Mouse (Mus musculus): Measurements from ENCODE around the gene Btbd18. TPM values are rescaled to one million over a fixed set of nuclear protein-coding genes. Genes with fewer than 3 reads are reported as not detected.

The Btbd18 gene
- total and polyA plus RNA-seq, 2 experiments from 2014 or later: 0.35 TPM; not detected in 1

DNA sequence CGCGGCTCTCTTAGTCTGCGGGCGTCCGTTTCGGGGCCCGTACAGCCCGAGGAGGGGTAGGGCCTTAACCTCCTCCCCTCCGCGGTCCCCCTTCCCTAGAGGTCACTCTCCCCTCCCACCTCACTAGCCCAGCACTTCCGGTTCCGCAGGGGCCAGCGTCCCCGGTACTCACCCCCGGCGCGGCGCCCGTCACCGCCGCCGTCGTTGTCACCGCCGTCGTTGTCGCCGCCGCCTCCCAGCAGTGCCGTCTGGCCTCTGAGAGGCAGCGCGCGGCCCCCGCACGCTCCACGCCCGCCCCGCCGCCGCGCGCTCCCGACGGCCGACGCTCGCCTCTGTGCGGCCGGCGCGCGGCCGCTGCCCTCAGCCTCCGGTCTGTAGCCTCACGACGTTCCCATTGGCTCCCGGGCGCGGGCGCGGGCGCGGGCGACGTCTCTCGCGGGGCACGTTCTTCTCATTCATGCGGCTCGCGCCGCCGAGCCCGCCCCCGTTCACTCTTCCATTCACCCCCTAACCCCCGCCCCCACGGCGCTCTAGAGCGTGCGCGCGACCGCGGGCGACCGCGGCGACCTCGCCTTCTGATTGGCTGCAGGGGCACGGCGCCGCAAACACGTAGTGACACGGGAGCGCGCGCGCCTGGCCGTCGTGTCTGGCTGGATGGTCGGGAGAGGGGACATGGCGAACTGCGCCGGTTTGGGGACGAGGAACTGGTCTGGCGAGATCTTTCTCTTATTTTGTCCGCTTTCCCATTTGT is 56.1 kb downstream of the Btbd18 start, which contains the start of gene Zdhhc5:
Gene Zdhhc5, minus strand, starts transcription at position 370 of the 751 bp plus-strand sequence.
- WGBS: under 1% methylated on average over 96 of the region's 107 CpGs
- H3K4me1 ChIP-seq (ENCODE audit: insufficient read depth, low read length): 0 out of 2 replicates have a peak, but pooled peaks cover 6% of the 10 kb centered on the region
- ATAC-seq (ENCODE audit: low FRiP score) (peak; percentile 96), DNase-seq (ENCODE audit: low spot score) (peak; percentile 99)
- H3K27me3 ChIP-seq (ENCODE audit: insufficient read depth, low read length): no peaks in the 10 kb centered on the region
- TF ChIP-seq CTCF (IDR thresholded peaks at IDR 0.05): no peak
- H3K9ac ChIP-seq (replicated peaks; ENCODE audit: low read length, poor library complexity, severe bottlenecking): peak within 1 kb of the TSS; percentile 73
- no peaks in the 10 kb centered on the region for H3K9me3 ChIP-seq (ENCODE audit: low read length)
- H3K36me3 ChIP-seq (ENCODE audit: insufficient read depth, low read length): 0 out of 2 replicates have a peak, but pooled peaks cover 11% of the 10 kb centered on the region
- H3K27ac ChIP-seq (ENCODE audit: low read depth, low read length): peak within 1 kb of the TSS; percentile 91
- peak within 1 kb of the TSS; percentile 62 for H3K4me3 ChIP-seq (ENCODE audit: low read depth, low read length)
- peak within 1 kb of the TSS; percentile 68 for H3K4me2 ChIP-seq (ENCODE audit: low read depth, low read length, poor library complexity, severe bottlenecking)

DNA sequence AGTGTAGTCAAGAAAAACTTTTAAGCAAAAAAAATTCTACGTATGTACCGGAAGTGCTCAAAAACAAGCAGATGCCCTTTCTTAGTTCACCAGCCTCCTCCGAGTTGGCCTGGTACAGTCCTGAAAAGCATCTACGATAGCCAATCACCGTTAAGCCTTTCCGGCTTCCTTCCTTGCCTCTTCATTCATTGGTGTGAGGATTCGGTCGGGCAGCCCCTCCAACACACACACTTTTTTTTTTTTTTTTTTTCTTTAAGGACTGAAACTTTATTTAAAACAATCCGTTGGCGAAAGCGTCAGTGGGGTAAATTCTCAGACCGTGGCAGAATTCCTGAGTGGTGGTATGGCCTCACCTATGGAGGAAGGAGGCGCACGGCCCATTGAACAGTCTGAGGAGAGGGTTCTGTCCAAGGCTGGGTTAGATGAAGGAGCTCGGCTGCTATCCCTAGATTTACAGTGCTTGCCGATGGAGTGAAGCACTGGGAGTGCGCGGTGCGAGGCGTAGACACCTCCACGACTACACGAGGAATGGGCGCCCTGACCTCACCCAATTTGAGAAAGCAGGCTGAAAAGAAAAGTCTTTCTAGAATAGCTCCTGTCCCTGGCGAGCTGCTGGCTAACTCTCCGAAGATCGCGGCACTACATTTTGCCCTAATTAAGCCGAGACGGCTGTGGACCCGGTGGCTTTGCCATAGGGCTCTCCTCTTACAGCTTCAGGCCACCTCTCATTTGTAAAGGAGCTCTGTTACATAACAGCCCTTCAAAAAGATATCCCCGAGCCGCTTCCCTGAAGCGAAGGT is 56.9 kb downstream of the Btbd18 start:
- Histone ChIP-seq H3K27ac (ENCODE audit: low read depth, low read length) (peak overlapping the region; percentile 91), H3K9me3 (ENCODE audit: low read length) (no peaks in the 10 kb centered on the region), H3K4me1 (ENCODE audit: insufficient read depth, low read length) (0 out of 2 replicates have a peak, but pooled peaks cover 6% of the 10 kb centered on the region), H3K27me3 (ENCODE audit: insufficient read depth, low read length) (no peaks in the 10 kb centered on the region), H3K36me3 (ENCODE audit: insufficient read depth, low read length) (0 out of 2 replicates have a peak, but pooled peaks cover 3% of the 10 kb centered on the region), H3K4me3 (ENCODE audit: low read depth, low read length) (peak overlapping the region; percentile 62), H3K4me2 (ENCODE audit: low read depth, low read length, poor library complexity, severe bottlenecking) (peak overlapping the region; percentile 66), H3K9ac (replicated peaks; ENCODE audit: low read length, poor library complexity, severe bottlenecking) (peak overlapping the region; percentile 63)
- ATAC-seq (ENCODE audit: low FRiP score) (peak; percentile 96), DNase-seq (ENCODE audit: low spot score) (peak; percentile 98)
- no peak for TF ChIP-seq CTCF (IDR thresholded peaks at IDR 0.05)
- under 1% methylated on average over 33 of the region's 33 CpGs for WGBS

DNA sequence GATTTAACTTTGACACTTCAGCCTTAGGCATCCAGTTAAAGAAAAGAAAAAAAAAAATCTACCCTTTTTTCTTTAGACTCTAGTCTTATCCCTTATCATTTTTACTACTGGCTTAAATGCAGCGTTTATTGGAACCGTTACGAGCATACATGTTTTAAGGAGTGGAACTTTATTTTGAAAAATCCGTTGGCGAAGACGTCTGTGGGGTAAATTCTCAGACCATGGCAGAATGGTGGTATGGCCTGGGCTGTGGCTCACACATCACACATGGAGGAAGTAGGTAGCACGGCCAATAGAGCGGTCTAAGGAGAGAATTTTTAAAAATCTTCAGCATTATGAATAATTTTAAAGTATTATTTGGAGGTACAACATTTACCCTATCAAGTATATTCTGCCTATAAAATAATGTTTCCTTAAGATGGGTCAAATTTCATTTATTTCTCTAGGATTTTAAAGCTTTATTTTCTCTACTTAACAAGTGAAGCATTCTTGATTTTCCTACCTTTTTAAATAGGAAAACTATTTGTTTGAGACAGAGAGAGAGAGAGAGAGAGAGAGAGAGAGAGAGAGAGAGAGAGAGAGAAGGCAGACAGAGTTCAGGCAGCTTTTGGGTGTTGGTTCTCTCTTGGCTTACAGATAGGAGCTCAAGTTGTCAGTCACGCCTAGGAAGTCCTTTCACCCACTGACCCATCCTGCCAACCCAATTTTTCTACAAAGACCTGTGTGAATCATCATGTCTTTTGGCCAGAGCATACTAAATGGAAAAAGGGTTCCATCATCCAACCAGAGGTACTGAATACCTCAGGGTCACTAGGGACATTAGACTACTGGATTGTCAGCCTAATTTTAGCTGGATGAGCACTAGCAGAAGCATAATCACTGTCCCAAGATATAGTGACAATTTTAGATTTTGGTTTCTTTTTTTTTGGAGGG is 57.8 kb downstream of the Btbd18 start:
- no peak for ATAC-seq (ENCODE audit: low FRiP score)
- peaks cover 4% of the 10 kb centered on the region; the same call in 1 of the 2 replicates for H3K36me3 ChIP-seq (ENCODE audit: insufficient read depth, low read length)
- whole genome bisulfite sequencing: 27% methylated on average over 9 of the region's 9 CpGs
- peak overlapping the region; percentile 62 for H3K4me3 ChIP-seq (ENCODE audit: low read depth, low read length)
- TF ChIP-seq CTCF (IDR thresholded peaks at IDR 0.05): no peak
- H3K9me3 ChIP-seq (ENCODE audit: low read length): no peaks in the 10 kb centered on the region
- no peak for DNase-seq (ENCODE audit: low spot score)
- no peaks in the 10 kb centered on the region for H3K27me3 ChIP-seq (ENCODE audit: insufficient read depth, low read length)
- peak overlapping the region; percentile 63 for H3K9ac ChIP-seq (replicated peaks; ENCODE audit: low read length, poor library complexity, severe bottlenecking)
- H3K27ac ChIP-seq (ENCODE audit: low read depth, low read length): peak overlapping the region; percentile 91; the same call in 1 of the 2 replicates
- H3K4me1 ChIP-seq (ENCODE audit: insufficient read depth, low read length): 0 out of 2 replicates have a peak, but pooled peaks cover 6% of the 10 kb centered on the region
- peak overlapping the region; percentile 66 for H3K4me2 ChIP-seq (ENCODE audit: low read depth, low read length, poor library complexity, severe bottlenecking)

DNA sequence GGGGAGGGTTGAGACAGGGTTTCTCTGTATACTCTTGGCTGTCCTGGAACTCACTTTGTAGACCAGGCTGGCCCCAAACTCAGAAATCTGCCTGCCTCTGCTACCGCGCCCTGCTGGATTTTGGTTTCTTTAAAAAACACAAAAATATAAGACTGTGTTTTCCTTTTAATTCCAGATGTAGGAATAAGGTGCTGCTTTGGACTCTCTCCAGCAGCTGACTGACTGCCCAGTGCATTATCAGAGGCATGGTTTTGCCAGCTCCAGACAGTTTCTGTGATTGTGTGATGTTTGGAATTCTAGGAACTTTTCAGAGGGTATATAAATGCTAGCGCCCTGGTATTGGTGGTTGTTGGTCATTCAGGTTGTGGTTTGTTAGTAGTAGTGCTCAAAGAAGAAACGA is 58.5 kb downstream of the Btbd18 start:
- peaks cover 4% of the 10 kb centered on the region; the same call in 1 of the 2 replicates for H3K36me3 ChIP-seq (ENCODE audit: insufficient read depth, low read length)
- H3K9ac ChIP-seq (replicated peaks; ENCODE audit: low read length, poor library complexity, severe bottlenecking): no peak overlapping the region
- ATAC-seq (ENCODE audit: low FRiP score) (no peak), DNase-seq (ENCODE audit: low spot score) (no peak)
- H3K4me3 ChIP-seq (ENCODE audit: low read depth, low read length): no peak overlapping the region
- H3K27me3 ChIP-seq (ENCODE audit: insufficient read depth, low read length): no peaks in the 10 kb centered on the region
- no peak overlapping the region for H3K27ac ChIP-seq (ENCODE audit: low read depth, low read length)
- H3K9me3 ChIP-seq (ENCODE audit: low read length): no peaks in the 10 kb centered on the region
- no peak overlapping the region for H3K4me2 ChIP-seq (ENCODE audit: low read depth, low read length, poor library complexity, severe bottlenecking)
- over 99% methylated on average over 4 of the region's 4 CpGs for WGBS
- 0 out of 2 replicates have a peak, but pooled peaks cover 6% of the 10 kb centered on the region for H3K4me1 ChIP-seq (ENCODE audit: insufficient read depth, low read length)
- TF ChIP-seq CTCF (IDR thresholded peaks at IDR 0.05): no peak

Other genes with a start within 250 kb of the Btbd18 start
- 11.0 and 19.5 TPM in 2 replicates for gene Calcrl, start 233.7 kb upstream of the Btbd18 start, total RNA-seq (2014; rRNA removed)
- 6.0 TPM in 2 replicates for gene Calcrl, start 233.7 kb upstream of the Btbd18 start, polyA plus RNA-seq (2015; fragmentation: Nextera tagmentation; extraction: Ambion mirVana)
- gene Tfpi, start 182.3 kb upstream of the Btbd18 start, total RNA-seq (2014; rRNA removed): 10.0 and 10.4 TPM in 2 replicates
- gene Tfpi, start 182.3 kb upstream of the Btbd18 start, polyA plus RNA-seq (2015; fragmentation: Nextera tagmentation; extraction: Ambion mirVana): 13.2 and 13.3 TPM in 2 replicates
- gene Ctnnd1, start 8.3 kb upstream of the Btbd18 start, total RNA-seq (2014; rRNA removed): 81.1 and 82.9 TPM in 2 replicates
- 13.7 and 15.8 TPM in 2 replicates for gene Ctnnd1, start 8.3 kb upstream of the Btbd18 start, polyA plus RNA-seq (2015; fragmentation: Nextera tagmentation; extraction: Ambion mirVana)
- 180 and 269 TPM in 2 replicates for gene Selenoh, start 11.7 kb downstream of the Btbd18 start, total RNA-seq (2014; rRNA removed)
- 210 and 211 TPM in 2 replicates for gene Selenoh, start 11.7 kb downstream of the Btbd18 start, polyA plus RNA-seq (2015; fragmentation: Nextera tagmentation; extraction: Ambion mirVana)
- gene Gm28635, start 19.0 kb downstream of the Btbd18 start, total RNA-seq (2014; rRNA removed): not detected in 2 replicates
- not detected in 2 replicates for gene Gm28635, start 19.0 kb downstream of the Btbd18 start, polyA plus RNA-seq (2015; fragmentation: Nextera tagmentation; extraction: Ambion mirVana)
- gene Med19, start 19.3 kb downstream of the Btbd18 start, total RNA-seq (2014; rRNA removed): 43.0 and 45.3 TPM in 2 replicates
- gene Med19, start 19.3 kb downstream of the Btbd18 start, polyA plus RNA-seq (2015; fragmentation: Nextera tagmentation; extraction: Ambion mirVana): 47.4 and 49.5 TPM in 2 replicates
- 149 and 154 TPM in 2 replicates for gene Tmx2, start 20.1 kb downstream of the Btbd18 start, total RNA-seq (2014; rRNA removed)
- 303 and 328 TPM in 2 replicates for gene Tmx2, start 20.1 kb downstream of the Btbd18 start, polyA plus RNA-seq (2015; fragmentation: Nextera tagmentation; extraction: Ambion mirVana)
- gene Zdhhc5, start 56.1 kb downstream of the Btbd18 start, total RNA-seq (2014; rRNA removed): 39.0 and 39.4 TPM in 2 replicates
- 14.5 and 17.9 TPM in 2 replicates for gene Zdhhc5, start 56.1 kb downstream of the Btbd18 start, polyA plus RNA-seq (2015; fragmentation: Nextera tagmentation; extraction: Ambion mirVana)
- gene Clp1, start 68.3 kb downstream of the Btbd18 start, total RNA-seq (2014; rRNA removed): 12.6 TPM in 2 replicates
- gene Clp1, start 68.3 kb downstream of the Btbd18 start, polyA plus RNA-seq (2015; fragmentation: Nextera tagmentation; extraction: Ambion mirVana): 12.5 and 13.4 TPM in 2 replicates
- 12.9 and 15.0 TPM in 2 replicates for gene Ypel4, start 75.0 kb downstream of the Btbd18 start, total RNA-seq (2014; rRNA removed)
- 14.3 and 14.7 TPM in 2 replicates for gene Ypel4, start 75.0 kb downstream of the Btbd18 start, polyA plus RNA-seq (2015; fragmentation: Nextera tagmentation; extraction: Ambion mirVana)
- 0.88 and 1.1 TPM in 2 replicates for gene Gm19426, start 84.6 kb downstream of the Btbd18 start, total RNA-seq (2014; rRNA removed)
- gene Gm19426, start 84.6 kb downstream of the Btbd18 start, polyA plus RNA-seq (2015; fragmentation: Nextera tagmentation; extraction: Ambion mirVana): 2.1 and 2.4 TPM in 2 replicates
- 19.9 and 20.9 TPM in 2 replicates for gene Serping1, start 116.4 kb downstream of the Btbd18 start, total RNA-seq (2014; rRNA removed)
- 30.6 and 31.9 TPM in 2 replicates for gene Serping1, start 116.4 kb downstream of the Btbd18 start, polyA plus RNA-seq (2015; fragmentation: Nextera tagmentation; extraction: Ambion mirVana)
- 14.0 and 16.5 TPM in 2 replicates for gene Ube2l6, start 139.7 kb downstream of the Btbd18 start, total RNA-seq (2014; rRNA removed)
- 14.2 and 15.1 TPM in 2 replicates for gene Ube2l6, start 139.7 kb downstream of the Btbd18 start, polyA plus RNA-seq (2015; fragmentation: Nextera tagmentation; extraction: Ambion mirVana)
- not detected in 2 replicates for gene Smtnl1, start 163.6 kb downstream of the Btbd18 start, total RNA-seq (2014; rRNA removed)
- gene Smtnl1, start 163.6 kb downstream of the Btbd18 start, polyA plus RNA-seq (2015; fragmentation: Nextera tagmentation; extraction: Ambion mirVana): not detected in 2 replicates
- 43.6 and 62.5 TPM in 2 replicates for gene Timm10, start 167.9 kb downstream of the Btbd18 start, total RNA-seq (2014; rRNA removed)
- gene Timm10, start 167.9 kb downstream of the Btbd18 start, polyA plus RNA-seq (2015; fragmentation: Nextera tagmentation; extraction: Ambion mirVana): 85.0 and 99.0 TPM in 2 replicates
- 0.99 and 1.8 TPM in 2 replicates for gene Slc43a1, start 179.8 kb downstream of the Btbd18 start, total RNA-seq (2014; rRNA removed)
- 0.34 and 0.46 TPM in 2 replicates for gene Slc43a1, start 179.8 kb downstream of the Btbd18 start, polyA plus RNA-seq (2015; fragmentation: Nextera tagmentation; extraction: Ambion mirVana)
- gene Rtn4rl2, start 227.6 kb downstream of the Btbd18 start, total RNA-seq (2014; rRNA removed): 7.7 and 11.4 TPM in 2 replicates
- 6.3 and 6.5 TPM in 2 replicates for gene Rtn4rl2, start 227.6 kb downstream of the Btbd18 start, polyA plus RNA-seq (2015; fragmentation: Nextera tagmentation; extraction: Ambion mirVana)